Mouse (Mus musculus) urinary bladder, postnatal 25 days (tissue): ENCODE data around the gene Svbp.
A peak's percentile ranks its signal among the peaks of the same experiment; 100 is the strongest.

Experiments
- DNase-seq: peaks from one replicate; pipeline ENCODE4 v3.0.0; 2022; ENCODE audit warnings: low spot score

Gene Svbp

DNA sequence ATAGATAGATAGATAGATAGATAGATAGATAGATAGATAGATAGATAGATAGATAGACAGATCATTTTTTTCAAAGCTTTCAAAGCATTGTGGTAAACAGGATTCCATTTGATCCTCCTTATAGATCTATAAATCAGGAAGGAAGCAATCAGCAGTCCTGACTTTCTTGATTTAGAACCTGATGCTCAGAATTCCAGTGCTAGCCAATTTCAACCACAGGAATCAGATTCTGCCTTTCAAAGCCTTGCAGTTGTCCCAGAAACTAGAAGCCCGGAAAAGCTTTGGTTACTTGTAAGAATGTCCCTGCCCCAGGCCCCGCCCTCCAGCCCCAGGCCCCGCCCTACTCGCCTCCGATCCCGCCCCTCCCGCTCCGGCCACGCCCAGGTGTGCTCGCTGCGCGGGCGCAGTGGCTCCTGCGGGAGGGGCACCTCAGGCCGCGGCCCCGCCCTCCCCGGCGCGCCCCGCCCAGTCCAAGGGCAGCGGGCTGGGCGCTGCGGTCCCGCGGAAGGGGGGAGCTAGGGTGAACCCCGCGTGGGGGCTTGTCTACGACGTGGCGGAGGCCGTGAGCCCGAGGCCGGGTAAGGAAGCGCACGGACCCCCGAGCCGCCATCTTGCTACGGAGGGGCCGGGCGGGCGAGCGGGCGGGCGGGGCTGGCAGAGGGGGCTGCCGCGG lies at the start of gene Svbp:
TSS of gene Svbp (plus strand) at position 398 of the 673 bp plus-strand sequence.
- peak; percentile 92 for DNase-seq

DNA sequence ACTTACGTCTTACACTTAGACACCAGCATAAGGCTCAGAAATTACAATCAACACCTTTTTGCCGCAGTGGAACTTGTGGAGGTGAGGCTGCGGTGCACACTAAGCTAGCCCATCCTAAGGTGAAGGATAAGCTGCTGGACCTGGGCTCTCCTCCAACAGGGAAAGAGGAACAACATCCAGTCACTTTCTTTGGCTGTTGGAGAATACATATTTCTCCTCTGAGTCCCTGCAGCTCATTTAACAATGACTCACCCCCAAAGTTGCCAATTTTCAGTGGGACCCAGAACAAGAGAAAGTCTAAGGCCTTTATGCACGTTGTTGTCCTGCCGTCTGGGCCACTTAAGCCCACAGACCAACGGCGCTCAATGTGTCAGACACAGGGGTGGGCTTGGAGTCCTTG lies 48.3 kb upstream of the Svbp start:
- no peak for DNase-seq

DNA sequence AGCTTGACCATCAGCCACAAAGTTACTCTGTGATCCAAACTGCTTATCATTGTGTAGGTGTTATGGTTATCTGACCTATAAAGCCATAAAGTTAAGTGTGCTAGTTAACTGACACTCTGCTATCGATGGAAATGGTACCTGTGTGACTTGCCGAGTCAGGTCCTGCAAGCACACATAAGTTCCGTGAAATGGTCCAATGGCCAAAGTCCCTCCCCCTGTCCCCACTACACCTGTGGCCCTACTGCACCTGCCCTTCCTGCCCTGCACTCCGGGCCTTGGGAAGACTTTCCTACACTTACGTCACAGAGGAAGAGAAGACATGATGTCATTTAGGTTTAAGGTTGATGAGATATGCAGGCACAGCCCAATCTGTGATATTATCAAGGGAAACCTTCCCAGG lies 47.8 kb upstream of the Svbp start:
- DNase-seq: no peak

DNA sequence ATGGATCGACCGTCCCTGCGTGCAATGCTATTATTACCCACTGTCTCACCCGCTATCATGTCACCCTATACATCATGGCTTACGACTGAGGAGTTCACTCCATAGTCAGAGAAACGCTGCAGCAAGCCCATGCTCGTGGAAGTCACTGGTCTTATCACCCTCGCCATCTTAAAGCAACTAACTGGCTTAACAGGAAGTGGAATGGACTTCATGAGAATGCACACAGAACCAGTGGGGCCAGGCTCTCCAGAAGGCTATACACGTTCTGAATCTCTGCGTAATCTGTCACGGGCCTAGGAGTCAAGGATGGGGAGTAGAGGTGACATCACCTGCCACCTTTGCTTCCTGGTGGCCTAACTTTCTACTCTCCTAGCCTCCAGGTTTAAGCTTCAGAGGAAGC lies 46.4 kb upstream of the Svbp start:
- no peak for DNase-seq

DNA sequence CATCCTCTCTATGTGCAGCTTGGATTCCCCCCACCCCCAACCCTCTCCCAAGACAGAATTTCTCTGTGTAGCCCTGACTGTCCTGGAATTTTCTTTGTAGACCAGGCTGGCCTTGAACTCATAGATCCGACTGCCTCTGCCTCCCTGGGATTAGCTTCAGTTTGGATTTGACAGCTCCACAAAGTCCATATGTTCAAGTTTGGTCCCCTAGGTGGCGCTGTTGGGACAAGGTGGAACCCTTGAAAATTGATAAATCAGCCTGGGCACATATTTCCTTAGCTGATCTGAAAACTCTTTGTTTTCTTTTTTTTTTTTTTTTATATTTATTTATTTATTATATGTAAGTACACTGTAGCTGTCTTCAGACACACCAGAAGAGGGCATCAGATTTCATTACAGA lies 37.9 kb upstream of the Svbp start:
- DNase-seq: peak; percentile 73

DNA sequence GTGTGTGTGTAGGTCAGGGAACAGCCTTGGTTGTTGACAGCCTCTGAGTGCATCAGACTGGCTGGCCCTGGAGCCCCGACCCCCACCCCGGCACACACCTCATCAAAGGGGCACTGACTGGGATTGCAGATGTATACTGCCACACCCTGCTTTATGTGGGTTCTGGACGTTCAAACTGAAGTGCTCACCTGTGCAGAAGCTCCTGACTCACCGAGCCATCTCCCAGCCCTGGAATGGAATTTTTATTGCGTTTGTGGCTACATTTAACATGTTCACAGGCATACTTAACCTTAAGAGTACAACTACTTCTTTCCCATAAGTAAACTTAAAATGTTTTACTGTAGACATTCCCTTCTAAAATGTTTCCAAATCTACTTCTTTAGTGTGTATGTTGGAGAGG lies 37.2 kb upstream of the Svbp start:
- no peak for DNase-seq

DNA sequence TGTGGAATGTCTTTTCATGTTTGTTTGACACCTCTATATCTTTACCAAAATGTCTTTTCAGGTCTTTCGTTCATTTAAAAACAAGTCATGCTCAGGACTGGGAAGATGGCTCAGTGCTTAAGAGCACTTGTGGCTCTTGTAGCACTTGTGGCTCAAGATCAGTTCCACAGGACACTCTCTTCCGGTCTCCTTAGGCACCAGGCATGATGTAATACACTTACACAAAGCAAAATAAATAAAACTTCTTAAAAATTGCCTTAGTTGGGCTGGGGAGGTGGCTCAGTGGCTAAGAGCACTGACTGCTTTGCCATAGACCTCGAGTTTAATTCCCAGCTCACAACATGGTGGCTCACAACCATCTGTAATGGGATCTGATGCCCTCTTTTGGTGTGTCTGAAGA lies 33.7 kb upstream of the Svbp start:
- DNase-seq: no peak

DNA sequence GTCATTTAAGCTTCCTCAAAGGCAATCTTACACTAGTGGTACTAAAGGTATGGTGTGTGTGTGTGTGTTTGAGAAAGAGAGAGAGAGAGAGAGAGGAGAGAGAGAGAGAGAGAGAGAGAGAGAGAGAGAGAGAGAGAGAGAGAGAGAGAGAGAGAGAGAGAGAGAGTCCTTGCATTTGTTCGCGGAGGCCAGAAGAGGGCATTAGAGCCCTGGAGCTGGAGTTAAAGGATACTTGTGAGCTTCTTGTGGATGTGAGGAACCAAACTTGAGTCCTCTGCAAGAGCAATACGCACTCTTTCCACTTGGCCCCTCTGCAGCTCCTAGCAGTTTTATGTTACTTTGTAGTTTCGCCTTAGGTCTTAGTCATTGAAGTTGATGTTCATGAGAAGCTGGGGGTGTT lies 32.1 kb upstream of the Svbp start:
- DNase-seq: no peak

DNA sequence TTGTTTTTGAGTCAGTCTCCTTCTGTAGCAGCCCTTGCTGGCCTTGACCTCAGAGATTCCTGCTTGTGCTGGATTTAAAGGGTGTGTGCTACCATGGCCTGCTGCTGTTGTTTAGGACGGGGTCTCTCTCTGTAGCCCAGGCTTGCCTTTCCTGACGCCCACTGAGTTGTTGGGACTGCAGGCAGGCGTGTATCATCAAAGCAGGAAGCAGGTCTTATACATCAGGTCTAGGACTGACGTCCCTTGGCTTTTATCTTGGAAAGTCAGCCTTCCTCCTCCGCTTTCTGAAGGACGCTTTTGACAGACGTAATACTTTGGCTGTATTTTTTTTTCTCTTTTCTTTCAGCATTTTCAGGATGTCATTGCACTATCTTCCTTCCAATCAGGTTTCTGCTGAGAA lies 29.2 kb upstream of the Svbp start:
- no peak for DNase-seq

DNA sequence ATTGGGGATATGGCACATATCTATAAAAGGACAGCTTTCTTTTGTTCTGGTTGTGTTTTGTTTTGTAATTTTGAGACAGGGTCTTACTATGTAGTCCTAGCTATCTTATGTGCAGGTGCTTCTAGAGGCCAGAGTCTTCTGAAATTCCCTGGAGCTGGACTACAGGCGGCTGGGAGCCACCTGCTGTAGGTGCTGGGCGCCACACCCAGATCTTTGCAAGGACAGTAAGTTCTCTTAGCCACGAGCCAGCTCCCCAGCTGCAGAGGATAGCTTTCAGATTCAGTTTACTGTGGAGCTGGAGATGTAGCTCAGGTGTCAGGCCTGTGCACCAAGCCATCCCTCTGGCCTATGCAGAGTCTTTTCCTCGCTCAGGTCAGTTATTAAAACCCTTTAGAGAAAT lies 28.0 kb upstream of the Svbp start:
- no peak for DNase-seq

DNA sequence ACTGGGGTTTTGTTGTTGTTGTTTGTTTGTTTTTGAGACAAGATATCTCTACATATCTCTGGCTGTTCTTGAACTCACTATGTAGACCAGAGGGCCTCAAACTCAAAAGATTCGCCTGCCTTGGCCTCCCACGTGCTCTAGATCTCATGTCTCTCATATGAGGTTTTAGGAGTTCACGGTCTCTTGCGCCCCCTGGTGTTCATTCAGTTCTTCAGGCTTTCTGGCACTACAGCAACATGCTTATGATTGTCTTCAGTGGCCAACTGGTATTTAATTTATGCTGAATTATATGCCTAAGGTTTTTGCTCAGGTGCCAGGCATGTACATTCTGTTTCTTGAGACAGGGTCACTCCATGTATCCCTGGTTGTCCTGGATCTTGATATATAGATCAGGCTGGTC lies 27.4 kb upstream of the Svbp start:
- DNase-seq: peak; percentile 79

DNA sequence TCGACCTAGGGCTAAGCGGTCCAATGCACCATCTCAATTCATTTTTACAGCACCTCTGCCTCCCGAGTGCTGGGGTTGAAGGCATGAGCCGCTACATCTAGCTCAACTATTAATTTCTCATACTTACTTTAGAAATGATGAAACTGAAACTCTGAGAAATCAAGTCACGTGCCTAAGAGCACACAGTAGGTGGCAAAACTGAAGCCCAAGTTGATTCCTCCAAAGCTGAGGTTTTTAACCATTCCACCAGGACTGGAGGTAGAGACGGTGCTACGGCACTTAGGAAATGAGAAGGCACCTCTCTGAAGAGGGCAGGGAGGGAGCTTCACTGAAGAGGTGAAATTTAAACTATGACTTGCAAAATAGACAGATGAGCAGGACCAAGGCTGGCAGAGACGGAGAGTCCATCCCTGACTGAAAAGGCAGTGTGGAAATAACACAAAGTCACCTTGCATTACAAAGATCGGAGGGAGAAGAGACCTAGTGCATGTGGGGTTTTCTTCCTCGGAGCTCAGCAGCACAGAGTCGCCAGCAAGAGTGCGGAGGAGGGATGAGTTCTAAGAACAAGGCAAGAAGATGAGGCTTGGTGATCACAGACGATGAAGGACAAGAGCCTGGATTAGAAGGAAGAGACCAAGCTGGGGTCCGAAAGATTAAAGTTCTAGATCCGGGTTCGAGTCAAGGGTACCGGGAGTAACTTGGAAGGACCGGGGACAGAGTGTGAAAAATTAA lies 22.0 kb upstream of the Svbp start:
- no peak for DNase-seq

DNA sequence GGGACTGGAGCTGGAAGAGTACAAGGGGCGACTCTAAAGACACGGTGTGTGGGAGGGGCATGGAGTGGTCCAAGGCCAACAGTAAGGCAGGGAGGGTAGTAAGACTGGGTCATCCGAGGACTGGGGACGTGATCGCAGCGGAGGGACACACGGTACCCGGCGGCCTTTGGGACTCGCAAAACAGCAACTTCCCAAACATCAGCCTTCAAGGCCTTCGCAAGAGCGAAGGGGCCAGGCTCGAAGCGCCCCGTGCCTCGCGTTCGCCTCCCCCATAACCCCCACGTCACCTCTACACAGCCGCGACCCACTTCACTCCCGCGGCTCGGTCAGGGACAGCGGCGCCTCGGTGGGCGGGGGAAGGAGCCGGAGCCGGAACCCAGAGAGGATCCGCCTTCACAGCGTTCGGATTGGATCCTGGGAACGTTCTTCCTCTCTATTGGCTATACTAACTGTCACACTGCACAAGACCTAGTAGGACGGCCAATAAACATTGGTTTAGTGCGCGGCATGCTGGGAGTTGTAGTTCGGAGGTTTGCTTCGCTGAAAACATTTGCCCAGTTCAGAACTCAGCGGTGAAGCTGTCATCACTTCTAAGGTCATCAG lies 21.2 kb upstream of the Svbp start, which contains the start of gene Zfp691:
TSS of gene Zfp691 (minus strand) at position 345 of the 603 bp plus-strand sequence.
- DNase-seq: peak; percentile 81

DNA sequence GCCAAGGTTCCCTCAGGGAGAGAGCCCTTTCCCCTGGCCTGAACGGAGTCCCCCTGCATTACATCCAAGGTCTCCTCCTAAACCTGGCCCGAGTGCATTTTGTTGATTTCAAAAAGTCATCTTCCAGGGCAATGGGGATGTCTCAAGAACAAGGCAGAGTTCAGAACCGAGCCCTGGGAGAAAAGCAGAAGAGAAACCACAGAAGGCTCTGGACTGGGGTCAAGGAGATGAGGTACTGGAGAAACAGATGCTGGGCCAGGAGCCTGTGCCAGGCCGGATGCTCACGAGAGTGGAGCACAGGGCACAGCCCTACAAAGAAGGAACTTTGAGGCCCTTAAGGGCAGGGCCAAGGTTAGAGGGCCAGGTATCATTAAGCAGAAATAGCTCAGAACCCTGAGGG lies 17.4 kb upstream of the Svbp start:
- DNase-seq: no peak

DNA sequence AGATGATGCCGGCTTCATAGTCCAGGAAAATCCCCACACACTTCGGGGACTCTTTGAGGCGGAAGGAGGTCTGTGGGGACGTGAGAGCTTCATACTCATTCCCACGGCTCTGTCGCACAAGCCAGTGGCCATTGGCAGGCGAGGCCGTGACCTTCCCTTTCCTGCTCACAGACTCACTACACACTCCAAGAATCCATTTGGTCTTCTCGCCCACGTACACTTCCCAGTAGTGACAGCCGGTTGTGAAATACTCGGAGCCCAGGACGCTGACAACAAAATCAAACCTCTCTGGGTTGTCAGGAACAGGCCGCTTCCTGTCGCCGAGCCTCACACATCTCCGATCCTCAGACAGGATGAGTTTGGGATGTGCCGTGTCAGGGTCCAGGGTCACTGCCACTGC lies 16.8 kb upstream of the Svbp start:
- no peak for DNase-seq

DNA sequence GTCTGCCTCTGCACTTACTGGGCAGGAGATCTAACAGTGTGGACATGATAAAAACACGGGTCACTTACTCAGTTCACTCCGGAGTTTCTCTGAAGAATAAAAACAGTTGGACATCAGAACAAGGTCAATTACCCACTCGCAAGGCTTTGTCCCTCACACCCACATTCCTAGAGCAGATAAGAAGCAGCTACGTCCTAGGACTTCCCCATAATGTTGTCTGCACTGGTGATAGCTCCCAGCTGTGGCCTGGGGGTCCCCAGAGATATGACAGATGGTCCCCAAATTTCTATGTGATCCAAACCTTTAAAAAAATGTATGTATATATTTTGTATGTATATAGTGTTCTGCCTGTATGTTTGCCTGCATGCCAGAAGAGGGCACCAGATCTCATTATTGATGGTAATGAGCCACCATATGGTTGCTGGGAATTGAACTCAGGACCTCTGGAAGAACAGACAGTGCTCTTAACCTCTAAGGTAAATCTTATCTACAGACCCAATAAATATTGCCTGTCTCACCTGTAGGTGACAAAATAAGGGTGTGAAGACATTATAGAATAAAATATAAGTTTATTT lies 14.9 kb upstream of the Svbp start:
- DNase-seq: no peak

DNA sequence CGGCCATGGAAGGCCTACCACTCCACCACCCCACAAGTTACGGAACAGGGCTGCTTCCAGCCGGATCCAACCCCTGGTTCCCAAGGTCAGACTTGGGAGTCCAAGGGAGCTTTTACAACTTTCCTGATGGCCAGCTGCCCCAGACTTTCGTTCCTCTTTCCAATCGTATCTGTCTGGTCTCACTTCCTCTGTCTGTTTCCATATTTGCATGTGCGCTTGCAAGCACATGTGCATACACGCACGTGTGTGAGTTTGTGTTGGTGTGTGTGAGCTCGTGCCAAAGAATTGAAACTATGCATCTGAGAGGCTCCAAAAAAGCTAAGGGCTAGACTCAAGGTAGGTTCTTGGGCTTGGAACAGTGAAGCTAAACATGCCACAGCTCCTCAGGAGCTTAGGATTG lies 13.7 kb upstream of the Svbp start:
- no peak for DNase-seq

DNA sequence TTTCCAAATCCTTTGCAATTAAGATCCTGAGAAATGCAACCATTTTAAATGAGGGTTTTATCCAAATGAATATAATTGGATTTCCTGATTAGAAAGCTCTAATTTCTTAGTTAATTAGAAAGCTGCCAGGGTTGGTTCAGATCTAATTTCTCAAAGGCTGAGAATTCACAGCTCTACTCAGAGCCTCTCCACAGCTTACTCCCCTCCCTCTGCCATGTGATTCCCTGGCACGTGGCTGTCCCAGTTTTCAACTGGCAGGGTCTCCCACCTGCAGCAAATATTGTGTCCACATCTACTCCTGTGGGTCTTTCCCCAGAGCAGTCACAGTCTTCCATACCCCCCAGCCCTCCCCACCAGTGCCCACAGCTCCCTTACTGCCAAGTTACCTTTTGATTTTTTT lies 11.6 kb upstream of the Svbp start:
- no peak for DNase-seq

DNA sequence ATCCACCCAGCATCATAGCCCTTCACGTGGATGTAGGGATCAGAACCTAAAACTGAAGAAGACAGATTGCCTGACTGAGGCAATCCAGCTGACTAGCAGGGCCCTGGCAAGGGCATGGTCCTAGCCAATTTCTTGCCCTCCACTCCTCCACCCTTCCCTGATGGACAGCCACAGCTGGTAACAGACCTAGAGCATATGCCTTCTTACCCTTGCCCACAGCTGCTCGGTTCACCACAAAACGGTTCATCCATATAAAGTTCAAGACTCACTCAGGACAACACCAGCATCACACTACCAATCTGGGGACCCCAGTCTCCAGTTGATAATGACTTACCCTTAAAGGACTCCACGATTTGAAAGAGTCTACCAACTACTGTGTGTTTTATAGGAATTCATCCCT lies 9.3 kb upstream of the Svbp start:
- DNase-seq: no peak

DNA sequence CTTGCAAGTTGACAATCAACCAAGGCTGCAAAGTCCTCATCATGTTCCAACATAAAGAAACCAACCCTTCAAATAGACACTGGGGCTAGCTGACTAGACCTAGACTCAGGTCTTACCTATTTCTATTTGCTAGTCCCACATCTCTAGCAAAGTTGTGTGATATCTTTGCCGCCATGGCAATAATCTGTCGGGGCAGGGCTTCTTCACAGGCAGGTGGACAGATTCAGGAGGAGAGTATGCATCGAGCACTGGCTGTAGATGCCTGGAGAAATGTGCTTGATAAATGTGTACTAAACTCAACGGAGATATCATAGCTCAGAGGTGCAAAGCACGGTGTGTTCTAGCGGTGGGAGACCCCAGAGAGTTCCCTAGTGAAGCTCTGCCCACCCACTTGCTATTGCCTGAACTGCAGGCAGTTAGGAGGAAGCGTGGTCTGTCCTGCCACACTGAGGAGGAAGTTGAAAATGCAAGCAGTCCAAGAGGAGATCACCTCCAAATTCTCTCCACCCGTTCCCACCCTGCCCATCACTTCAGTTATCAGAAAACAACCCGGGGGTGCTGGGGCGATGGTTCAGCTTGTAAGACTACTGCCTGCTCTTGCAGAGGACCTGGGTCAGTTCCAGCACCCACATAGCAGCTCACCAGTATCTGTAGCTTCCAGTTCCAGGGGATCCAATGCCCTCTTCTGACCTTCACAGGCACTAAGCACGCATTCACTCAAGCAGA lies 6.9 kb upstream of the Svbp start:
- DNase-seq: no peak

DNA sequence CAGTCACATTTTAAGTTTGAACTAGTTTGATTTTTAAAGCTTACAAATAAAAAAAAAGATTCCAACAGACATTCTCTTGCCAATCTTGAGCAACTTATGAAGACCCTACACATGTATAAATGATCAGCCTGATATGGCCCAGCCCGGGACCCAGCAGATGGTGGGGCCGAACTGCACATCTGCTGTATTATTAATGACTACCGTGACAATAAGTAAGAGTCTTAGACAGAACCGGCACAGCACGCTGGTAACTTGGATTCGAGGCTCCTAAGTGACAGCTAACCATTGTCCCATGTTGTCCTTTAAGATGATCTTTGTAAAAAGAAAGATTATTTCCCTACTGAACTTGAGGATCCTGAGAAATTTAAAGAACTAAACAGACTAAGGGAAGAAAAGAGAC lies 5.7 kb upstream of the Svbp start:
- no peak for DNase-seq

DNA sequence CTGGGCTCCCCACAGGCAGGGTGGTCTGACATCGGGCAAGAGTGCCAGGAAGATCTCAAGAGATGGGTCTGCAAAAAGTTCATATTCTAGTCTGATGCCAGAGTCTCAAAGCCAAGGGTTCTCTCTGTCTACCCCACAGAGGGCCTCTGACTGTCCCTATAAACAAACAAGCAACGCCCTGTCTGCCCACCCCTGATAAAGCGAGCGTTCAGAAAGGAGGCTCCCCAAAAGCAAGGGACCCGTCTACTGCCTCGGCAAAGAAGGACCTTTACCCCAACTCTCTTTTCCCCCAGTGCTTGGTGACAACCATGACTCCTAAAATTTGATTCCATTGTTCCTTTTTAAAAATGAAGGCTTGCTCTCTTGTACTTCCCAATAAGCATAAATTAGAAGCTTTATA lies 5.2 kb upstream of the Svbp start, which contains the start of gene Ermap:
TSS of gene Ermap (minus strand) at position 148 of the 400 bp plus-strand sequence.
- DNase-seq: no peak
